Mouse (Mus musculus): Measurements from ENCODE around the gene Slc6a6.

The Slc6a6 gene

DNA sequence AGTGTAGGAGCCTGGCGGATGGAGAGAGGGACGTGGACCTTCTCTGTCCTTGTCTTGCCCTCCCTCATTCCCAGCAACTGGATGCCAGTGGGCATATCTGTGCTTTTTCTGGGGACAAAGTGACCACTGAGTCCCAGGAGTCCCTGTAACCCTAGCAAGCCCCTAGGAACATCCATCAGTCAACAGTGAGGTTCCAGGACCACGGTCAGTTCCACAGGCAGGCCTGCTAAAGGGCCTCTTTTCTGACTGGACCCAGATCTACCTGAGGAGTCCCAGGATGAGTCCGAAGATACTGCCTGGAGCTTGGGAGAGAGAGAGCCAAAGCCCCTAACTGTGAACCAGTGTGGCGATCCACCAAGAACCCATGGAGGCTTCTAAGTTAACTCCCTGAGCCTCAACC, 90.1 kb downstream of the Slc6a6 start:
- no peak for DNase-seq (ENCODE audit: low read depth, low spot score)

DNA sequence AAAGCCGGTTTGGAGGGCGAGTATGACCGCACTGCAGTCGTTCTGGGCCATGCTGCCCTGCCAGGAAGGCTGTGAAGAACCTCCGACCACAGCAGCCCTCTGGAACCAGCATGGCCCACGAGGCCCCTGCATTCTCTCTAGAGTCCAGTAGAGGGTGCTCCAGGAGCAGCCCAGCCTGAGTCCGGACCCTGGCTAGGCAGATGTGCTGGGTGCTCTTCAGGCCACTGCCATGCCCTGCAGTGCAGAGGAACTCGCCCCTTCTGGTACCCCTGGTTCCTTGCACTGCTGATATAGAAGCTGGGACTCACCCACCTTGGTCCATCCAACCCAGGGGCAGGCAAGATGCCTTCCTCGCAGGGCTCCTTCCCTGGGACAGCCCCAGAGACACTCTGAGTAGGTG, 92.7 kb downstream of the Slc6a6 start:
- DNase-seq (ENCODE audit: low read depth, low spot score): peak; percentile 82

DNA sequence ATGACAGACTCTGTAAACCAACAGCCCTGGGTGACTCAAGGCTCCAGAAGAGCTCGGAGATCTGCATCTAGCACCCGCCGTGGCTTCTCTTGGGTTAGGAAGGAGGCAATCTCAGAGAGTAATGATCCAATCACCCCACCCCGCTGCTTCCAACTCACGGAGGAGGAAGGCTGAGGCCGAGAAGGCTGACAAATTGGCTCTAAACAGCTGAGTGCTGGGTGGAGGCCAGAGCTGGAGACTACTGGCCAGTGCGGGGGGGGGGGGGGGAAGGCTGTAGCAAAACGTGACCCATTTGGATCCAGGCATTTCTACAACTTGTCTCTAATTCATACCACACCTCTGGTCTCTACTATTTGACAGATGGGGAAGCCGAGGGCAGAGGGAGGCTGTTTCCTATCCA, 95.4 kb downstream of the Slc6a6 start:
- no peak for DNase-seq (ENCODE audit: low read depth, low spot score)

DNA sequence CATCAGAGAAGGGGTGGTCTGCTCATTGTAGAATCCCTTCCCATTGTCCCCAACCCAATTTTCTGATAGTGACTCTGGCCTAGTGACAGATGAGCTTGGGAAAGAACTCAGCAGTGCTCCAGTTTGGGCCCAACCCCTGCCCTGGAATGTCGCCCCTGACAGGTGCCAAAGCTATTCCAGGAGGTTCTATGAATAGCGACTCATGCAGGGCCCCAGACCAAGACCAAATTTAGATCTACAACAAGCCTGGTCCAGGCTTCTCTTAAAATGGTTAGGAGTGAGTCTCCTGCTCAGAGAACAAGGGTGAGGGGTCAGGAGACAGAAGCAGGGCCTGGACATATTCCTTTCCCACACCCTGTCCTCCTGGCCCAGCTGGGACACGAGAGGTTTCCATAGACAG, 101.2 kb downstream of the Slc6a6 start:
- no peak for DNase-seq (ENCODE audit: low read depth, low spot score)

- no peak for DNase-seq (ENCODE audit: low read depth, low spot score)
Observed at GRCm38 (mm10) chr6:91788311-91788798, 104.5 kb downstream of the Slc6a6 start.

- no peak for DNase-seq (ENCODE audit: low read depth, low spot score)
Observed at GRCm38 (mm10) chr6:91795640-91796039, 111.8 kb downstream of the Slc6a6 start.

DNA sequence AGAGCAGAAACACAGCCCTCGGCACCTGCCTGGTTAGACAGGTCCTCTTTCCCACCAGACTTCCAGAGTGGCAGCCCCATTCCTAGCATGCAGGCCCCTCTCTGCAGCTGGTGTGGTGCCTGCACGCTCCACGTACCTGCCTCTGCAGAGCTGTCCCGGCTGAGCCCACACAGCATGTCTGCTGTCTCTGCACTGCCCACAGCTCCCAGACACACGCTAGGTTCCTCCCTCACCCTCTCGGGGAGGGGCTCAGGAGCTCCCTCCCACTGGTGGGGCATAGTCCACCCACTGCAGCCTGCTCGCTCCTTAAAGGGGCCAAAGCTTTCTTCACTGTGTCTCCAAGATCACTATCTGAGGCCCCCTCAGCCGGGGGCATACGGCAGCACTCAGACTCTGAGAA, 112.2 kb downstream of the Slc6a6 start:
- DNase-seq (ENCODE audit: low read depth, low spot score): no peak

GRCm38 (mm10) chr6:91796736-91797135, 112.9 kb downstream of the Slc6a6 start:
- no peak for DNase-seq (ENCODE audit: low read depth, low spot score)

DNA sequence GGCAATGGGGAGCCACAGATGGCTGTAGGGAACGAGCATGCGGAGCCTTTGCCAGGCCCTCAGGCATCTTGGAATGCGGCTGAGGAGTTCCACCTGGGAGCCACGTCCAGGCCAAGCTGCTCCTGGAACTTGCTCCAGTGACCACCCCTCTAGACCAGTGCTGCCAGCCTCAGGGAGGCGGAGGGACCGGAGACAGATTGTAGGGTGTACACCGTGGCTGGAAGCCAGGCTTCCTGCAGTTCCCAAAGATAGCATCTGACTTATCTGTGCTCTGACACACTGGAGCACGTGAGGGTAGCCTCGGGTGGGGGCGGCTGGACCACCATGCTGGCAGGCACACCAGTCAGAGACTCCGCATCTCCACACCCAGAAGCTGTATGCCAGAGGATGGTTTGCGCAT, 114.6 kb downstream of the Slc6a6 start:
- DNase-seq (ENCODE audit: low read depth, low spot score): no peak

GRCm38 (mm10) chr6:91804177-91804576, 120.3 kb downstream of the Slc6a6 start:
- no peak for DNase-seq (ENCODE audit: low read depth, low spot score)

DNA sequence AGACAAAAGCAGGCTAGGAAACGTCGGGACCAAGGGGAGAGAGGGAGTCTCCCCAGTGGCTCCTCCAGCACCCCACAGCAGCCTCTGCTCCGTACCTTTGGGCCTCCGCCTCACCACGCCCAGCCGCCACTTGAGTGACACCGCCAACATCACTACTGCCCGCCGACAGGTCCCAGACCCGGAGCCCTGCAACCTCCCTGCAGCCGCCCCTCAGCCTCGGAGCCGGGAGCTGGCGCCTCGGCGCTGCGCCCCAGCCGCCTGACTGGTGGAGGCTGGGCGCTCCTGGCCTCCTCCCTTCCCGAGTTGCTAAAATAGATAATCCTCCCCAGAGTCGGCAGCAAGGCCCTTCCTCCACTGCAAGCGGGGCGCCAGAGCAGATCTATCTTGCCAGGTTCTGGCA, 123.3 kb downstream of the Slc6a6 start:
- DNase-seq (ENCODE audit: low read depth, low spot score): peak; percentile 42

DNA sequence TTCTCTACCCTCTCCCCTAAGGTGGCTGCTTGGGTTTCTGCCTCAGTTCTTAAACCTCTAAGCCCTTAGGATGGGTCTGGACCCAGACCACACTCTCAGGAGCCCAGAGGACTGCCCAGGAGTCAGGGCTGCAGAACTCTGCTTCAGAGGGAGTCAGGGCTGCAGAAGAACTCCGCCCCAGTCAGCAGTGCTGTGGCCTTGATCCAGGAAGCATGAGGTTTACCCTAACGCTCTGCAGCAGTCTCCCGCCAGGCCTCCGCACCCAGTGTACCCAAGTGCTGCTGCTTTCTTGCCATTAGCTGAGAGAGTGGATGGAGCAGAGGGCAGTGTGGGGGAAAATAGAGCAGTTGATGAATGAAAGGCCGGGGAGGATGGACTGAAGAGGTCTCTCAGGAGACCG, 124.2 kb downstream of the Slc6a6 start:
- no peak for DNase-seq (ENCODE audit: low read depth, low spot score)
